Mouse (Mus musculus) inflammation-experienced regulatory T-cells, adult 6 months (primary cell): ENCODE measurements around the gene Zfp422. TPM values are rescaled to one million over a fixed set of nuclear protein-coding genes. Genes with fewer than 3 reads are reported as not detected.
A peak's percentile ranks its signal among the peaks of the same experiment; 100 is the strongest.

Source experiments
- ATAC-seq: one replicate; pipeline ENCODE4 v1.8.0; 2017
- polyA plus RNA-seq, 3 experiments: library from polyadenylated mRNA; unstranded; fragments of 100-300 nt; shearing (Covaris generic); gene quantifications; one replicate each; pipeline ENCODE4 v1.2.1; 2017

Zfp422 gene
- 10 to 100 TPM; 32.2 to 36.2 (median 33.5) TPM for polyA plus RNA-seq

DNA sequence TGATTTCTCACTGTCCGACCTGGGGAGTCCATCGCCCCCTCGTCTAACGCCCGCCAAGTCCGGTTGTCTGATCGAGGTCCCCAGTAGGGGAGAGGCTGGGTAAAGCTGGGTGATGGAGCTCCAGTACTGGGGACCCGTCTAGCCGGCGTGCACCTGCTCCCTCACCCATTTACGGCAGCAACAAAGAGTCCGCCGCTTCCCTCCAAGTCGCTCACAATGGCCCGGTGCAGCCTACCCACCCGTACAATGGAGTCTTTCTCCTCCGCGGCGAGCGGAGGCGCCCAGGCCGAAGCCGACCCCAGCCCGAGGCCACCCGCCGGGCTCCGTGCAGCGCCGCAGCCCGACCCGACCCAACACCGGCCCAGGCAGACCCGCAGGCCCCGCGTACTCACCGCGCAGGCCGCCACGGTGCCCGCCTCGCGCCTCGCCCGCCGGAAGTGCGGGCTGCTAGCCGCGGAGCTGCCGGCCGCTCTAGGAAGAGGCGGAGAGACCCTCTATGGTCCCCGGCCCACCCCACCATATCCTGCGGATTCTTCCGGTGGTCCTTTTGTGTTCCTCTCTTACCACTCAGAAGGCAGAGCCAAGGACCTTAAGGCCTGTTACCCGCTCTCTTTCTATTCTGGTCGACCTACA lies at the start of gene Zfp422:
TSS of gene Zfp422 (minus strand) at position 461 of the 633 bp plus-strand sequence.
- peak; percentile 70 for ATAC-seq

DNA sequence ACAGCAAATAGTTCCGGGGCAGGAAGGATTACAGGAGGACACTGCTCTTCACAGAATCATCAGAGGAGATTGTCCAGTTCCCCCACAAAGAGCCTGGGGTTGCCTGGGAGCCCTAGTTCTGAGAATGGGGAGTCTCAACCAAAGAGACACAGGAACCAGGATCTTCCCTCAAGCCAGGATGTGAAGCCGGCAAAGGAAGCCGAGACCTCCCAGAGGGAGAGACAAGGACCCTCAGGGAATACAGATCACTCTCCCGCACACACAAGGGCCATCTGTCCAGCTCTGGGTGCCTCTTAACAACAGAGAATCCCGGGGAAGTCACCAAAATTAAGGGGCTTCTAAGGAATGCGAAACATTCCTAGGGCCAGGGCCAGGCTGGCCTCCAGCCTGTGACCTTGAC lies 48.5 kb upstream of the Zfp422 start:
- no peak for ATAC-seq

DNA sequence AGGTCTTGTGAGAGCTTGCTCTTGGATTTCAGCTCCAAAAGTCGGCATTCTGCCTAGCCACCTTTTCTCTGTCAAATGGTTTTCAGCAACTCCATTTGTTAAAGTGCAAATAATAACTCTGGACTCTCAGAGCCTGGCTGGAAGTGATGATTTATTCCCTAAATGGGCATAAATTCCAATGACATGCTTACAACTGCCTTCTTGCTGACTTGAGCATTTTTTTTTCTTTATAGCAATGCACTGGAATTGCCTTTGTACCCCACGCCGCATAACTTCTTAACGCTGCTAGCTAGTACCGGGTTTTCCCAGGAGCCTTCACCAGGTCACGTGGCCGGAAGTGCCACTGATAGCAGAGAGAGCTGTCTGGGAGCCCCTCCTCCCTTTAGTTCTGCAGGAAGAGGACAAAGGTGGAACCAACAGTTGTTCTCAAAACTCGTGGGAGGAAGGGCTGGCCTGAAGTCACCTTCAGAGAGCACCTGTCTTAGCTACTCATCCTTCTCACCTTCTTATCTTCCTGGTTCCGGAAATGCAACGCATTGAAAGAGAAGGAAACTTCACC lies 47.6 kb upstream of the Zfp422 start:
- ATAC-seq: no peak

DNA sequence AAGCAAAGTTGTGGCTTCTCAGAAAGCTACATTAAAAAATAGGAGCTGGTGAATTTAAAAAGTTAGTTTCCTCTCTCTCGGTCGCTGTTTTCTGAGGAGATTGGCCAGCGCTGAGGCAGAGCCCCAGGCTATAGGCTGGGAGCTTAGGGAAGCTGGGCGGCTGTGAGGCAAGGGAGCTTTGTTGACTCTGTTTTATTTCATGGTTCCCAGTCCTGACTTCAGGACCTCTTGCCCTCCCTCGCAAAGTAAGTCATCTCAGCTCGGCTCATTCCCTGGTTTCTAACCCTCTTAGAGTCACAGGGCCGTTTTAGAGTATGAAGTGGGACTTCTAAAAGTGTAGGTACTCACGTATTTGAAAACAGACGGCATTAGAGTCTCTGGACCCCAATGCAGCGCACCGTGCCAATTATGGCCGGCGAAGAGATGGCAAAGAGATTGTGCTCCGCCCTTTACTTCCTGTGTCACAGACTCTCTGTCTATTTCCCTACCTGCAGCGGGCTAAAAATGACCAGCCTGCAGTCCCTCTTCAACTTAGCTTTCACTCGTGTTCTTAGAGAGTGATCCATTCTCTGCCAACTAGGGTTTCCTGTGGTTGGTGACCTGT lies 45.6 kb upstream of the Zfp422 start:
- ATAC-seq: no peak

DNA sequence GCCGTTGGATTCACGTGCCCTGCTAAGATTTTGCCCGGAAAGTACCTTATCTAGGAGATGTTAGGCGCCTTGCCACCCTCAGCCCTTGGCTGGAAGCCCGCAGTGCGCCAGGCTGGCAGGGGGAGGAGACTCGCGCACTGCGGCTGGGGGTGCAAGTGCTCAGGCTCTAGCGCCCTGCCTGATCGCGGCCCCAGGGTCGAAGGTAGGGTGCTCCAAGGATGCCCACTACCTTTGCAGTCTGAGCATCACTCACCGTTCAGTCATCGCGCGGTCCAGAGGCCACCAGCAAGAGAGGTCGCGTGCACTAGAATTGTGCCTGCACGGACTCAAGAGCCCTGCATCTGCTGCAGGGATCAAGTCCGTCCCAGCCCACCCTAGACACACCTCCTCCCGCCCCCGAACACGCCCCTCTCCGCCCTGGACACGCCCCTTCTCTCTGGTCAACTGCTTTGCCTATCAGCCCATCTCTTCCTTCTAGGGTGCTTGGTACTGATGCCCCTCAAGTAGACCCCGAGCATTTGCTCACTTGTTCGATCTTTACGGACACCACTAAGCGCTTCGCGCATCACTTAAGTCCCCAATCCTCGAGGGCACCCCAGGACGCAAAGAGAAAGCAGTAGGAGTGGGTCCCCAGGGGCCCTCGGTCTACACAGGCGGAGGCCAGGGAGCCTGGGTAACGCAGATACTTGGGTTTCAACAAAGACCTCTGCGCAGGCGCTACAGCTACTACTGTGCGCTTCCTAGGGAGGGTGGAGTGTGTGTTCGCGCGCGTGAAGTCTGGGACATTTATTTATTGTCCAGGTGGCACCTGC lies 44.9 kb upstream of the Zfp422 start, which contains the start of gene Rassf4:
TSS of gene Rassf4 (minus strand) at position 482 of the 812 bp plus-strand sequence.
- ATAC-seq: peak; percentile 77

DNA sequence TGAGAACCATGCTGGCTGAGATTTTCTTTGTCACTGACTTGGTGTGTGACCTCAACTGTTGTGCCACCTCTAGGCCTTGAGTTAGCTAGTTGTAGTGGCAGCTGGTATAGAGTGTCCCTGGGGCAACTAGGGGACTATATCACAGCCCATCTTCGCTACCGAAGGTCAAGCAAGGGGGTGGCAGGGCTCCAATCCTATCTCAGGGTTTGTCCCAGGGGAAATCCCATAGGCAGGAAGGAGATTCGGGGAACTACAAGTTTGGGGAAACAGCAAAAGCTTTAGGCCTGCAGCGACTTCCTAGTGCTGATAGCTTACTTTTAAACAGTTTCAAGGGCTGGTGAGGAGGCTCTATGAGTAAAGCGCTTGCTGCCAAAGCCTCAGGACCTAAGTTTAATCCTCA lies 43.5 kb upstream of the Zfp422 start:
- no peak for ATAC-seq

DNA sequence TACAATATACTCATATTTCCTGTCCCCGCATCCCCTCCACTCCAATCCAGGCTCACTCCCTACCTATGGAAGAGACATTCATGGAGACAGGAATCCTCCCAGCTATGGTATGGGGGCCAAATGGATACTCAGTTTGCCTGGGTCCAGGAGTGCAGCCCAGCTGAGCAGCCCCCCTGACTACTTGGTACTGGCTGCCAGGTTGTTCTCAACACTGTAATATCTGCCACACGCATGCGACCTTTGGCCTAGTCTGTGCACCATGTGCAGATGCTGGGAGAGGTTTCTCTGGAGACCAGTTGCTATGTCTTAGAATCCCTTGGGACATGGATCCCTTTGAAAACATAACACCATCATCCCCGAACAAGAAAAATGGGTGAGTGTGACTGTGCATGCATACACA lies 43.0 kb upstream of the Zfp422 start:
- ATAC-seq: no peak

DNA sequence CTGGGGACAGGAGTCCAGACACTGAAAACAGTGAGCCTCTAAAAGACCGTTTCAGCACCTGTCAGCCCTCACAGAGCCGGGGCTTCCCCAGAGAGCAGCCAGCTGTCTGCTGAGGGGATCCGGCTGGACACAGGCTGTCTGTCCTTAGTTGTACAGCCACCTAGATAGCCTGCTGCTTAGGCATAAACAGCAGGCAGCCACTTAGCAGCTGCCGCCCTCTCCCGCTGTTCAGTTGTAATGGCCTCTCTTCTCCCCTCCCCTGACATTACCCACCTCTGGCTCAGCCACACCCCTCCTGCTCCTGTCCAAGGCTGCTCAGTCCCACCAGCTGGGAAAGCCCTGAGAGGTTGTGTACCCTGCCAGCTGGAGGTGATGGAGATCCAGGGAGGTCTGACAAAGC lies 42.2 kb upstream of the Zfp422 start:
- no peak for ATAC-seq

DNA sequence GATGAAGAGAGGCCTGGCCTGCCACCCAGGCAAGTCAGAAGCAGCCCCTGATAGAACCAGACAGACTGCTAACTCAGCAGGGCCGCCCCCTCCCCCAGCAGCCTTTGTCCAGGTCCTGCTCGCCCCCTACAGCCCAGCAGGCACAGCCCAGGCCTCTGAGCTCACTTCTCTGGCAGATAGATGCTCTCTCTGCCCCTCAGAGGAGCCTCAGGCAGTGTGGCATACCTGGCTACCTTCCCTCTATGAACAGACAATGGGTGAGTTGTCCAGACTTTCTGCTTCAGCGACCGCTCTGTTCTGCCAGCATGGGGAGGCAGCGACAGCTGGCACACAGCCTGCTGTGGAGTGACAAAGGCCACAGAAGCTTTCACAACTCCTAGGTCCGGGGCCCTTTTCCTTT lies 41.3 kb upstream of the Zfp422 start:
- no peak for ATAC-seq

DNA sequence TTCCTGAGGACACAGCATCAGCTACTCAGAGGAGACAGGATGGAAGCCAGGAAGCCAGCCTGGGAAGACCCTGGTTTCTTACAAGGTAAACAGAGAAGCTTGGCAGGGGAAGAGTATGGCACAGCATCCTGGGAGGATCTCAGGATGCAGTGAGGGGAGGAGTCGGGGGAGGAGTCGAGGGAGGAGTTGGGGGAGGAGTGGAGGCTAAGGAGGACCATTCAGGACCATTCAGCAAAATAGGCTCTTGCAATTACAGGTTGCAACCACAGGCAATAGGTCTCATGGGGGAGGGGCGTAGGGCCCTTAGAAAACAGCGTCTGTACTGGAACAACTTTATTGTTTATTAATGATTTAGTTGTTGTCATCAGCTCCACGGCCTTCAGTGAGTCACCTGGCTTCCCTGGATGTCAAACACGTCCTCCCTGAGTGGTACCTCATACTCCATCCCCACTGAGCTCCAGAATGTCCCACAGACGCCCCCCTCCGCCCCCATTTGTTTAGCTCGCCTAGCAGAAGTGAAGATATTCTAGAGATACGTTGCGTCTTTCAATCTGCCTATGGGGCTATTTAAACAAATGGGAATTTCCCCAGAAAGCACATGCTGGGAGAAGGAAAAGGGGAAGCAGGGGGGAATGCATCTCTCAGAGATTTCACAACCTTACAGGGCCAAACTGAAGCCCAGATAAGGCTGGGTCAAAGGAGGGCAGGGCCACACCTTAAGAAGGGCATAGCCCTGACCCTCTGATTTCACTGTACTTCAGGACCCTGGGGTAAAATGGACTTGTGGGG lies 40.1 kb upstream of the Zfp422 start:
- ATAC-seq: no peak

DNA sequence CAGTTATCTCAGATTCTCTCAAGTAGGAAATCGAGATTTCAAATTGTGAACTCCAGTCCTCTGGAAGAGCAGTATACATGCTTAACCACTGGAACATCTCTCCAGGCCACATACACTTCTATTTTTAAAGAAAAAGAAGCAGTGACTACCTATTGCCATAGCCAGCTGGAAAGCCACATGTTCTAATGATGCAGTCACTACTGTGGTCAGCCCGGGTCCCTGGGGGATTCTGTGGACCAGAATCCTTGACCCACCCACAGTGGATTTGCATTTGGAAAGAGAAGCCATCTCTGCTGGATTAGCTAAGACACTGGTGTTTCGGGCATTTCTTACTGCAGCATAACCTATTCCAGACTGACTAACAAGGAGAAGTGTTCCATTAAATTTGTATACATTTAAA lies 38.6 kb upstream of the Zfp422 start:
- no peak for ATAC-seq

DNA sequence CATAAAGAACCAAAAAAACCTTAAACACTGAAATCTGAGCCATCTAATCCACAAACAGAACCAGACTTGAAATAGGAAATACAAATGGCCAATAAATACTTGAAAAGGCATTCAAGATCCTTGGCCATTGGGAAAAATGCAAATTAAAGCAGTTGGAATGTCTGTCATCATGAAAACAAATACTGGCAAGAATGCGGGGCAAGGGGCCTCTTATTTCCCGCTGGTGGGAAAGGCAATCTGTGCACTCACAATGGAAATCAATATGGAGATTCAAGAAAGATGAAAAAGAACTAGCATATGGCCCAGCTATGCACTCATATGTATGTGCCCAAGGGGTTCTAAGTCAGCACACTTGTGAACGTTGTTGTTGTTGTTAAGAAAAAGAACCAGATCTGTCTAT lies 38.1 kb upstream of the Zfp422 start:
- ATAC-seq: no peak

DNA sequence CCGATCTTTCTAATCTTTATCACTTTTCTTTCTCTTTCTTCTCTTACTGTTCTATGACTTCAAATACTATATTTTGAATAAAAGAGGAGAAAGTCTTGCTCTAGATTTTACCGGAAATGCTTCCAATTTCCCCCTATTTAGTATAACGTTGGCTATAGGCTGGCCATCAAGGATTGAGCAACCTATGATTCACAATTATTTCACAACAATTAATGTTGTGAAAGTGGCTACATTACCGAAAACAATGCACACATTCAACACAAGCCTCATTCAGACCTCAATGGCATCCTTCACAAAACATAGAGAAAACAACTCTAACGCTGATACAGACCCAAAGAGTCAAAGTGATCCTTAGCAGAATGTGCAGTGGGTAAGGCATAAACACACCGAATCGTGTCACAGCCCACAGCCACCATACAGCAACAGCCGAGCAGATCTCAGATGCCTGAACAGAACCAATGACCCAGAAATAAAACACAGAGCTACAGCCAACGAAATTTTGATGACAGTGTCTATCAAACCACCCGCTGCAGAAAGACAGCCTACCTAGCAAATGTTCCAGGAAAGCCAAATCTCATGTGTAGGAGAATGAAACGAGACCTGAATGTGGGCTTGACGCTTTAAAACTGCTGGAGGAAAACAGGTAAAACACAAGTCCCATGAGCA lies 37.4 kb upstream of the Zfp422 start:
- no peak for ATAC-seq

DNA sequence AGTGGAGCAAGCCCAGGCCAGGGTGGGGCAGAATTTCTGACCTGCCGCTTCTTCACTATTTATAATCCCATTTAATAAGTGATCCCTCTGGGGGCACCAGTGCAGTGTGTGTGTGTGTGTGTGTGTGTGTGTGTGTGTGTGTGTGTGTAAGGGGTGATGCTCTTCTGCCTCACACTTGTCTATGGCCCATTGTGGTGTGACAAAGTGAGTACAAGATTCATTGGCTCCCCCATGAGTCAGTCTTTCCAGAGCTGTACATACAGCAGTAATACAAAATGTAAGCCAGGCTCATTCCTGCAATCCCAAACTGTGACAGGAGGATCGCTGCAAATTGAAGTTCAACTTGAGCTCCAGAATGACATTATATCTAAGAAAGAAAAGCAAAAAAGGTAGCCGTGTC lies 36.0 kb upstream of the Zfp422 start:
- ATAC-seq: no peak

DNA sequence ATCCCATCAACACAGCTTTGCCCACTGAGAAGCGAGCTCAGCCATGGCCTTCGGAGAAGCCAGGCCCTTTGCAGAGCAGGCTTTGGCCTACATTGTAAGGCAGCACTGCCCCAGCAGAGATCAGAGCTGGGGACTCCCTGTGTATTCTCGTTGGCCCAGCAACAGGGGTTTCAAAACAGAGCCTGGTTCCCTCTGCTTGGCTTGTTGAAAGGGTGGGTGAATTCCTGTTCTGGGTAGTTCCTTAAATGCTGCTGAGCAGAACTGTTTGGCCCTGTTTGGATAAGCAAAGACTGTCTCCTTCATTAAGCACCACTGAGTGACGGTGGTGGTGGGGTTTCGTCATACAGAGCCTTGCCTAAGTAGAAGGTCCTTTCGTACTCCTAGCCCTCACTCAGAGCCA lies 35.2 kb upstream of the Zfp422 start:
- no peak for ATAC-seq

DNA sequence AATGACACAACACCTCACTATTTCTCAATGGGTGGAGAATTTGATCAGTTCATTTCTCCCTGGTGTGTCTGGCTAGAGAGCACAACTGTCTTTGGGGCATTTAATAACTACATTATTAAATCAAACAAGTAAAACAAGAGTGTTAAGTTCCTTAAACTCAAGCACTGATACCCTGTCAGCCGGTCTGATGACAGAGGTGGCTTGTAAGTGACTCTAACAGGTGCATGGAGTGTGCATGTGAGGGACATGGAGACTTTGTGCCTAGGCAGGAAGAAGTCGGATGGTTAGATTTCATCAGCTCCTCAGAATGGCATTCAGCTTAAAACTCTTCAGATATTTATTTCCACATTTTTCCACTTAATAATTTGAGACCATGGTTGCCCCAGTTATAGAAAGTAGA lies 34.6 kb upstream of the Zfp422 start:
- no peak for ATAC-seq

DNA sequence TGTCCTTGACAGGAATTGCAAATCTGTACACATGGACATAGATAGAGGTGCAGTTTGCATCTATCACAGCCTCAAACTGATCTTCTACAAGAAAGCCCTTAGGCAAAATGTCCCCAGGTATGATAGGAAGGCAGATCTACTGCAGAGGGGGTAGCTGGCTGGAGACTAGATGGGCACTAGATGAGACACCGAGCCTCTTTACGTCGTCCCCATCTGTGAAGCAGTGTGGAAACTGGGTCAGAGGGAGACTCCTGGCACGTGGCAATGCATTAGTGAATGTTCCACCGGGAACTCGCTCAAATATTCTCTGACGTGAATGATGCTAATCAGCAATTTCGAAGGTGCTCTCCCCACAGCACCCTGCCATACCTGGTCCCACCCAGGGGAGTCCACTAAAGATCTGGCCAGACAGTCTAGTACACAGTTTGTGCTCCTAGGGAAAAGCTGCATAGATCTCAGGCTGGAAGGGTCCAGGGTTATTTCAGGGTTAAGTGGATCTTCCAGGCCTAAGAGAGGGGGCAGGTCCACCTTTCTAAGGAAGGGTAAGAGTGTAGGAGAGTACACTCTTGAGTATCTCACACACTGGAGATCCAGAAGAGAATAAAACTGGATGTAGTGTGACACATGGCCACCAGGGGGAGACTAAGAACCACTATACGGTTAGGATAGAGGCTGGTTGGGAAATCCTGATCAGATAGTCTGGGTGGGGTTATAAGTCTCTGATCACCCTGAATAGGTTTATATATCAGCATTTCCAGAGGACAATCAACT lies 25.1 kb upstream of the Zfp422 start:
- ATAC-seq: peak; percentile 54

DNA sequence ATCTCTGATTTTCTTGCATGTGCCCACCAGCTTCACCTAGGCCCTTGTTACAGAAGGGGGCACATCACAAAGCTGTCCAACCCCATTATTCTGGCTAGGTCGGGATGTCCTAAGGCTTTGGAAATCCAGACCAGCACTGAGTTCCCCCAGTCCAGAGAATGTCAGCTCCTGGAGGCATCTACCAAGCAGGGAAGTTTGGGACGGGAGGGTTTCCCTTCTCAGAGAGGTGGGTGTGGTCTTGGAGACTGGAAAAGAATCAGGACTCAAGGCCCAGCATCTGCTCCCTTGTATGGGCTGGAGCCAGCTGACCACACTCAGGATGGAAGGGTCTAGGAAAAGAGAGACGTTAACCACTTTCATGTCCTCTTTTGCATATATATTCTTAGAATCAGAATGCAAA lies 24.4 kb upstream of the Zfp422 start:
- ATAC-seq: no peak

DNA sequence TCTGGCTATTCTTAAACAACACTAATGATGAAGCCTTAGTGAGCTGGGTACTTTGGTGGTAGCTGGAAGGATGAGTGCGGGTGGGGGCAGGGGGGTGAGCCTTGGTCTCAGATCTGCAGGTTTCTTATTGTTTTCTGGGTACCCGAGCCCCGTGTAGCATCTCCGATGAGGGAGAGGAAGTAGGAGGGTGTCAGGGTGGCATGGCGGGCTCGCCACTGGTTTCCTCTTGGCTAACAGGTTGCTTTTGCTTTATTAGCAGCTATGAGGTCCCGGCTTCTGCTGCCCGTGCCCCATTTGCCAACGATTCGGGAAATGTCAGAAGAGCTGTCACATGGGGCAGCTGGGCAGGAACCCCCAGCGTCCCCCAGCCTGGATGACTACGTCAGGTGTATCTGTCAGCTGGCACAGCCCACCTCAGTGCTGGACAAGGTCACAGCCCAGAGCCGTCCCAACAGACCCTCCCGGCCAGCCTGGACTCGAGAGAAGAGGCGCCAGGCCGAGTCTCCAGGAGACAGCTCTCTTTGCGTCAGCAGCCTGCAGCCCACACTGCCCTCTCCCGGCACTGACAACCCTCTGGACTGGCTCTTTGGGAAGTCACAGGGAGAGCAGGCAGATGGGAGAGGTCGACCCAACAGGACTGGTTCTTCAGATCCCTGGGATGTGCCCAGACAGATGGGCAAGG lies 22.8 kb upstream of the Zfp422 start:
- no peak for ATAC-seq

DNA sequence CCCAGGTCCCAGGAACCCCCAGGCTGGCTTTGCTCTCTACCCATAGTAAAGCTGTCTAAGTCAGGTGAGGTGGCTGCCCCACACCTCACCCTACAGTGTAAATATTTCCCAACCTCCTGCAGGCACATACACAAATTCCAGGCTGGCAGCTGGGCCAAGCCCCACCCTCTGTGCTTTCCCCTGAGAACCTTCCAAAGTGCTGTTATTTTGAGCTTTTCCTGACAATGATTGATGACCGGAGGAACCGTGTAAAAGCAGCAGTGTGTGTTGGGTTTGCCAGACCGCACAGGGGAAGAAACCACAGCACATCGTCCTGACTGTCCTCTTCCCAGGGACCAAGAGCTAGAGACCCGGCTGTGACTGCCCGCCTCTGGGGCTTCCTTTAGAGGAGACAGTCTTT lies 21.6 kb upstream of the Zfp422 start, which contains the start of gene Depp1:
TSS of gene Depp1 (plus strand) at position 204 of the 400 bp plus-strand sequence.
- no peak for ATAC-seq

DNA sequence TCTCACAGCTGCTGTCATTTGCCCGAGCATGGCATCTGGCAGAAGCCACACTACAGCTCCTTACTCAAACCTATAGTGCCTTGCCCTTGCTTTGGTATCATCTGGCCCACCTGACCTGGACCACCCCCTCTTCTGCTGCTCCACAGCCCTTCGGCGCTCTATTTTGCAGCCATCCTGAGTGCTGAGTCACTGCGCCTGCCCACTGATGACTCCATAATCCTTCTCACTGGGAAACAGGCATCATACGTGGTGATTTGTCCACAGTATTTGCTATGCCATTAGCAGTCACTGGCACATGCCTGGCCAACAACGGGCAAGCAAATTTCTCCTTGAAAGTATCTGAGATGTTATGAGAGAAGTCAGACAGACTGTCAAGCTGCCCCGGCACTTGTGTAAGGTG lies 21.0 kb upstream of the Zfp422 start:
- ATAC-seq: no peak
